Mouse (Mus musculus) MEL (cell line): ENCODE results near the gene Hamp. TPM values are rescaled to one million over a fixed set of nuclear protein-coding genes. Genes with fewer than 3 reads are reported as not detected.
A peak's percentile ranks its signal among the peaks of the same experiment; 100 is the strongest.

Source experiments
- DNase-seq: peaks from one replicate; pipeline ENCODE4 v3.0.0; 2011; ENCODE audit warnings: low read depth, low spot score
- H3K27ac ChIP-seq: 2 replicates; pipeline ENCODE4 v1.5.1; 2012; ENCODE audit warnings: low read depth, mild to moderate bottlenecking, control low read depth, low read length, moderate library complexity; ENCODE audit not compliant: control insufficient read depth
- H3K27me3 ChIP-seq, 2 experiments: fragments of 150-350 bp in 1 of 2; sonication (generic) in 1 of 2; 2 replicates each; pipeline ENCODE4 v1.6.1; 2012; ENCODE audit warnings: low read length in 2 of 2, mild to moderate bottlenecking in 2 of 2, improper control_type of control experiment in 1 of 2, moderate library complexity in 1 of 2; ENCODE audit not compliant: insufficient read depth in 2 of 2, control insufficient read depth in 1 of 2
- H3K36me3 ChIP-seq, 2 experiments: 2 replicates each; pipeline ENCODE4 v1.6.1; 2012 to 2014; ENCODE audit warnings: low read length in 2 of 2, improper control_type of control experiment in 1 of 2, inconsistent platforms in 1 of 2, mild to moderate bottlenecking in 1 of 2; ENCODE audit not compliant: insufficient read depth in 2 of 2, control insufficient read depth in 1 of 2
- H3K4me1 ChIP-seq, 2 experiments: fragments of 150-350 bp in 1 of 2; sonication (generic) in 1 of 2; 2 replicates each; pipeline ENCODE4 v1.6.1; 2012; ENCODE audit warnings: low read length in 2 of 2, improper control_type of control experiment in 1 of 2, mild to moderate bottlenecking in 1 of 2; ENCODE audit not compliant: insufficient read depth in 2 of 2, control insufficient read depth in 1 of 2
- H3K4me3 ChIP-seq, 2 experiments: fragments of 150-350 bp in 1 of 2; sonication (generic) in 1 of 2; 2 replicates each; pipeline ENCODE4 v1.5.1; 2012; ENCODE audit warnings: low read depth in 2 of 2, low read length in 2 of 2, mild to moderate bottlenecking in 2 of 2, moderate library complexity in 2 of 2, control low read depth in 1 of 2, improper control_type of control experiment in 1 of 2; ENCODE audit not compliant: control insufficient read depth in 1 of 2, insufficient read depth in 1 of 2
- H3K79me2 ChIP-seq: 2 replicates; pipeline ENCODE4 v1.6.1; 2012; ENCODE audit warnings: mild to moderate bottlenecking, low read length, moderate library complexity; ENCODE audit not compliant: control insufficient read depth, poor library complexity, insufficient read depth
- H3K9ac ChIP-seq: 2 replicates; pipeline ENCODE4 v1.6.1; 2012; ENCODE audit warnings: low read depth, mild to moderate bottlenecking, control low read depth, low read length, moderate library complexity; ENCODE audit not compliant: control insufficient read depth, poor library complexity, severe bottlenecking
- H3K9me3 ChIP-seq: fragments of 150-350 bp; sonication (generic); replicated peaks from 2 replicates; pipeline ENCODE4 v1.6.1; 2012; ENCODE audit warnings: mild to moderate bottlenecking, low read length, improper control_type of control experiment, moderate library complexity; ENCODE audit not compliant: insufficient read depth
- GATA1 ChIP-seq: IDR thresholded peaks from 2 replicates; pipeline ENCODE4 v1.6.1; 2011; ENCODE audit warnings: low read depth, low read length, improper control_type of control experiment
- HCFC1 ChIP-seq: IDR thresholded peaks from 2 replicates; pipeline ENCODE4 v1.6.1; 2012; ENCODE audit warnings: low read depth, mild to moderate bottlenecking, inconsistent platforms, low read length, improper control_type of control experiment, moderate library complexity
- JUND ChIP-seq: IDR thresholded peaks from 2 replicates; pipeline ENCODE4 v1.6.1; 2011; ENCODE audit warnings: low read depth, mild to moderate bottlenecking, improper control_type of control experiment, low read length
- MAZ ChIP-seq: IDR thresholded peaks from 2 replicates; pipeline ENCODE4 v1.6.1; 2012; ENCODE audit warnings: low read depth, mild to moderate bottlenecking, inconsistent platforms, low read length, improper control_type of control experiment
- MXI1 ChIP-seq: IDR thresholded peaks from 2 replicates; pipeline ENCODE4 v1.6.1; 2011; ENCODE audit warnings: mild to moderate bottlenecking, low read depth, low read length, improper control_type of control experiment
- MYB ChIP-seq: IDR thresholded peaks from 2 replicates; pipeline ENCODE4 v1.6.1; 2011; ENCODE audit warnings: mild to moderate bottlenecking, low read depth, low read length, improper control_type of control experiment
- NELFE ChIP-seq: IDR thresholded peaks from 2 replicates; pipeline ENCODE4 v1.6.1; 2011; ENCODE audit warnings: low read depth, low read length, improper control_type of control experiment
- NRF1 ChIP-seq: IDR thresholded peaks from 2 replicates; pipeline ENCODE4 v1.6.1; 2014; ENCODE audit warnings: low read depth, mild to moderate bottlenecking, inconsistent platforms, low read length, improper control_type of control experiment, moderate library complexity; ENCODE audit not compliant: poor library complexity, insufficient read depth, severe bottlenecking
- POLR2A ChIP-seq, 2 experiments: IDR thresholded peaks; 2 replicates each; pipeline ENCODE4 v1.6.1; 2011 to 2012; ENCODE audit warnings: low read length in 2 of 2, mild to moderate bottlenecking in 2 of 2, control low read depth in 1 of 2, improper control_type of control experiment in 1 of 2, low read depth in 1 of 2, moderate library complexity in 1 of 2; ENCODE audit not compliant: control insufficient read depth in 1 of 2, insufficient read depth in 1 of 2, poor library complexity in 1 of 2
- POLR2AphosphoS2 ChIP-seq: IDR thresholded peaks from 2 replicates; pipeline ENCODE4 v1.6.1; 2011; ENCODE audit warnings: low read length, improper control_type of control experiment
- POLR2AphosphoS5 ChIP-seq: IDR thresholded peaks from 2 replicates; pipeline ENCODE4 v1.6.1; 2012; ENCODE audit warnings: low read depth, borderline replicate concordance, mild to moderate bottlenecking, inconsistent platforms, low read length, moderate library complexity, mixed read lengths
- RAD21 ChIP-seq: IDR thresholded peaks from 2 replicates; pipeline ENCODE4 v1.6.1; 2011; ENCODE audit warnings: mild to moderate bottlenecking, low read depth, low read length, improper control_type of control experiment
- SIN3A ChIP-seq: IDR thresholded peaks from 2 replicates; pipeline ENCODE4 v1.6.1; 2012; ENCODE audit warnings: low read length, improper control_type of control experiment, inconsistent platforms
- TBP ChIP-seq: IDR thresholded peaks from 2 replicates; pipeline ENCODE4 v1.8.0; 2011; ENCODE audit warnings: low read depth, low read length, improper control_type of control experiment
- USF1 ChIP-seq: IDR thresholded peaks from 2 replicates; pipeline ENCODE4 v1.6.1; 2014; ENCODE audit warnings: low read depth, mild to moderate bottlenecking, inconsistent platforms, low read length, improper control_type of control experiment, moderate library complexity
- USF2 ChIP-seq, 2 experiments: IDR thresholded peaks; 2 replicates each; pipeline ENCODE4 v1.6.1; 2011 to 2012; ENCODE audit warnings: improper control_type of control experiment in 2 of 2, low read length in 2 of 2, borderline replicate concordance in 1 of 2, inconsistent platforms in 1 of 2, low read depth in 1 of 2, mild to moderate bottlenecking in 1 of 2; ENCODE audit not compliant: insufficient read depth in 1 of 2
- ZNF384 ChIP-seq: IDR thresholded peaks from 2 replicates; pipeline ENCODE4 v1.6.1; 2012; ENCODE audit warnings: low read depth, mild to moderate bottlenecking, inconsistent platforms, low read length, improper control_type of control experiment
- polyA plus RNA-seq, 2 experiments: library from polyadenylated mRNA; stranded (reverse) in 1 of 2; unstranded in 1 of 2; fragments of >175 nt in 1 of 2; fragments of >200 nt in 1 of 2; gene quantifications; 2 replicates each; pipeline versions ENCODE4 v1.2.1 to v1.2.4; 2012; ENCODE audit warnings: low replicate concordance in 2 of 2, low read depth in 1 of 2; ENCODE audit not compliant: insufficient read length in 2 of 2, insufficient read depth in 1 of 2, missing spikeins in 1 of 2
- total RNA-seq: library from RNA; depleted of rRNA; stranded (reverse); fragments of 300-350 nt; gene quantifications from 2 replicates; pipeline ENCODE4 v1.2.3, GENCODE M21; 2012

The Hamp gene
- total and polyA plus RNA-seq, 3 experiments: not detected

- Histone ChIP-seq H3K36me3 (peaks cover 2 to 9% of the 10 kb centered on the region in 2 experiments; a peak in 3 of 4 replicates), H3K79me2 (peaks cover 18% of the 10 kb centered on the region), H3K9me3 (no peaks in the 10 kb centered on the region), H3K27me3 (no peaks in the 10 kb centered on the region), H3K9ac (peak overlapping the region; percentile 98), H3K4me3 (peak overlapping the region; percentile 77 to 94), H3K4me1 (peaks cover 0 to 11% of the 10 kb centered on the region in 2 experiments; a peak in 1 of 4 replicates), H3K27ac (peak overlapping the region; percentile 90)
- TF ChIP-seq MYB (no peak), TBP (peak; percentile 67; the same call in 1 of the 2 replicates), GATA1 (no peak), POLR2A (IDR thresholded peaks at IDR 0.05; ENCODE audit: control insufficient read depth in 1 of 2, insufficient read depth in 1 of 2, low read depth in 1 of 2, low read length in 2 of 2, poor library complexity in 1 of 2) (peak; percentile 64 to 81; a peak in 3 of 4 replicates), MXI1 (peak; percentile 23; the same call in 1 of the 2 replicates), SIN3A (0 out of 2 replicates have a peak, but pooled peaks have one; percentile 32), POLR2AphosphoS2 (peak; percentile 88), HCFC1 (peak; percentile 29; the same call in 1 of the 2 replicates), USF2 (IDR thresholded peaks at IDR 0.05; ENCODE audit: borderline replicate concordance in 1 of 2, insufficient read depth in 1 of 2, low read depth in 1 of 2, low read length in 2 of 2) (no peak), NELFE (peak; percentile 64), NRF1 (peak; percentile 83)
- DNase-seq: peak; percentile 91
Measured at GRCm38 (mm10) chr7:30957367-30957783, 13.5 kb upstream of the Hamp start.

GRCm38 (mm10) chr7:30956756-30957366 lies 13.0 kb upstream of the Hamp start, which contains the start of gene Usf2:
Gene Usf2 (minus strand): TSS chr7:30956803.
- H3K4me3 ChIP-seq: peak within 1 kb of the TSS; percentile 85 to 97
- peak; percentile 70 for DNase-seq
- H3K27ac ChIP-seq: peak within 1 kb of the TSS; percentile 90
- peaks cover 18% of the 10 kb centered on the region for H3K79me2 ChIP-seq
- peaks cover 0 to 11% of the 10 kb centered on the region in 2 experiments; a peak in 1 of 4 replicates for H3K4me1 ChIP-seq
- no peaks in the 10 kb centered on the region for H3K9me3 ChIP-seq
- peaks cover 2 to 9% of the 10 kb centered on the region in 2 experiments; a peak in 3 of 4 replicates for H3K36me3 ChIP-seq
- no peaks in the 10 kb centered on the region for H3K27me3 ChIP-seq
- TF ChIP-seq POLR2AphosphoS5: no peak
- peak; percentile 54; the same call in 1 of the 2 replicates for TF ChIP-seq MXI1
- TF ChIP-seq RAD21: no peak
- no peak for TF ChIP-seq JUND
- TF ChIP-seq MAZ: no peak
- TF ChIP-seq USF2 (IDR thresholded peaks at IDR 0.05; ENCODE audit: borderline replicate concordance in 1 of 2, insufficient read depth in 1 of 2, low read depth in 1 of 2, low read length in 2 of 2): peak in 1 of 2 experiments; percentile 66; a peak in 2 of 4 replicates
- TF ChIP-seq ZNF384: peak; percentile 86
- no peak for TF ChIP-seq MYB
- TF ChIP-seq USF1: peak; percentile 86
- H3K9ac ChIP-seq: peak within 1 kb of the TSS; percentile 98
